35 mouse cellular contexts compared by ENCODE assay signal in the genomic region with DNA sequence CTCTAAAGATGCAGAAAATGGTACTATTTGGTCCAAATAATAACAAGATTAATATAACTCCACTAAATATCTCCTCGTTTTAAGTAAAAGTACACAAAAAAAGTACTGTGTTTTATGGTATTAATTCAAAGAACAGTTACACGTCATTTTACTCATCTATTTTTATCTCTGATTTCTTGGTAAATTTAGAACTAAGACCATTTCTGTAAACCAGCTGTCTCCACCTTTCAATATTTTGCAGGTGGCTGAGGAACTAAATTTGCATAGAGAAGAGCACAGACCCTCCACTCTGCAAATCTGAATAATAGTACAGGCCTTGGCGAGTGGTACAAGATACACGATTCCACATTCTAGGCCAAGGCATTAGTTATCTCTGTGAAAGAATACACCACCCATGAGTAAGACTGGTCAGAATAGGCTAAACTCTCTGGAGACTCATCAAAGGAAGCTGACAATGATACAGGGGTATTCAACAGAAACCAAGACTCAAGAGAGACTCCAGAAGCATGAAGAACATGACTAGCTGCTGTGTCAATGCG.
"Had no signal": no experiment of that assay in that cellular context is flagged by ENCODE, and none has a peak within 500 bp of the region (broad histone marks: within the 10 kb centered on the region; RNA-seq: fewer than 3 reads in every experiment).

No protein-coding gene starts in this region.

- H3K9ac ChIP-seq: heart, embryonic 12.5 days; heart, embryonic 13.5 days; heart, embryonic 15.5 days; hindbrain, embryonic 12.5 days; hindbrain, embryonic 13.5 days; hindbrain, embryonic 14.5 days; hindbrain, embryonic 15.5 days; intestine, embryonic 15.5 days; kidney, embryonic 15.5 days had no signal

- H3K27me3 ChIP-seq: heart, embryonic 12.5 days; heart, embryonic 13.5 days; heart, embryonic 15.5 days; hindbrain, embryonic 12.5 days; hindbrain, embryonic 13.5 days; hindbrain, embryonic 15.5 days; intestine, embryonic 15.5 days; kidney, embryonic 15.5 days had no signal

- ATAC-seq: hindbrain, embryonic 16.5 days; hindbrain, postnatal 0 days; inflammation-experienced regulatory T-cells, adult 6 months; intestine, embryonic 15.5 days; intestine, embryonic 16.5 days; intestine, postnatal 0 days had no signal

- H3K9me3 ChIP-seq: heart, embryonic 10.5 days; heart, embryonic 13.5 days; heart, embryonic 15.5 days; hindbrain, embryonic 10.5 days; hindbrain, embryonic 12.5 days; hindbrain, embryonic 13.5 days; hindbrain, embryonic 15.5 days; intestine, embryonic 15.5 days; kidney, embryonic 15.5 days had no signal

- H3K4me2 ChIP-seq: heart, embryonic 11.5 days; heart, embryonic 12.5 days; heart, embryonic 13.5 days; heart, embryonic 15.5 days; hindbrain, embryonic 12.5 days; hindbrain, embryonic 13.5 days; hindbrain, embryonic 14.5 days; hindbrain, embryonic 15.5 days; intestine, embryonic 15.5 days; kidney, embryonic 15.5 days had no signal

- H3K4me1 ChIP-seq: heart, embryonic 10.5 days; heart, embryonic 12.5 days; heart, embryonic 13.5 days; heart, embryonic 15.5 days; hindbrain, embryonic 10.5 days; hindbrain, embryonic 12.5 days; hindbrain, embryonic 13.5 days; hindbrain, embryonic 15.5 days; intestine, embryonic 15.5 days; kidney, embryonic 15.5 days had no signal

- DNase-seq: heart, postnatal 10 days; heart, postnatal 14 days; heart, postnatal 36 days; heart, postnatal 4 days; kidney, adult 11 months; kidney, adult 18-20 months; kidney, adult 2 months; kidney, adult 8-10 months; kidney, adult 9 months; kidney, postnatal 10 days; kidney, postnatal 14 days; kidney, postnatal 25 days; kidney, postnatal 36 days; kidney, postnatal 4 days; layer of hippocampus, adult 9-11 months; layer of hippocampus, postnatal 36 days had no signal

- H3K4me3 ChIP-seq: heart, embryonic 10.5 days; heart, embryonic 12.5 days; heart, embryonic 13.5 days; heart, embryonic 15.5 days; hindbrain, embryonic 10.5 days; hindbrain, embryonic 12.5 days; hindbrain, embryonic 13.5 days; hindbrain, embryonic 15.5 days; intestine, embryonic 15.5 days; kidney, embryonic 15.5 days; layer of hippocampus, adult 2 months had no signal

- H3K27ac ChIP-seq: heart, embryonic 10.5 days; heart, embryonic 13.5 days; heart, embryonic 15.5 days; hindbrain, embryonic 10.5 days; hindbrain, embryonic 12.5 days; hindbrain, embryonic 13.5 days; hindbrain, embryonic 14.5 days; hindbrain, embryonic 15.5 days; hindbrain, postnatal 0 days; intestine, embryonic 15.5 days; kidney, embryonic 15.5 days; kidney, postnatal 0 days; layer of hippocampus, adult 2 months had no signal

- H3K36me3 ChIP-seq: heart, embryonic 10.5 days; heart, embryonic 12.5 days; heart, embryonic 13.5 days; heart, embryonic 15.5 days; hindbrain, embryonic 10.5 days; hindbrain, embryonic 12.5 days; hindbrain, embryonic 13.5 days; hindbrain, embryonic 15.5 days; intestine, embryonic 15.5 days; kidney, embryonic 15.5 days had no signal
